Mouse (Mus musculus) frontal cortex, adult (tissue): ENCODE results near the gene Lmod2.

ENCODE experiments used
- ATAC-seq: cut with Nextera tagmentation; 2 replicates; pipeline ENCODE4 v1.9.2; 2017; ENCODE audit warnings: mild to moderate bottlenecking, moderate library complexity, mixed read lengths; ENCODE audit not compliant: low TSS enrichment

Lmod2 gene

GRCm38 (mm10) chr6:24602351-24602750 is 4.8 kb downstream of the Lmod2 start:
- ATAC-seq = no peak

- ATAC-seq = no peak
Measured at GRCm38 (mm10) chr6:24602993-24603392, 5.4 kb downstream of the Lmod2 start.

- no peak for ATAC-seq
Measured at GRCm38 (mm10) chr6:24604289-24604688, 6.7 kb downstream of the Lmod2 start.

GRCm38 (mm10) chr6:24605631-24606030 is 8.1 kb downstream of the Lmod2 start:
- no peak for ATAC-seq

- no peak for ATAC-seq
Measured at GRCm38 (mm10) chr6:24606512-24606911, 8.9 kb downstream of the Lmod2 start.

- ATAC-seq = no peak
Measured at GRCm38 (mm10) chr6:24607531-24607930, 10.0 kb downstream of the Lmod2 start.

GRCm38 (mm10) chr6:24608129-24608528 is 10.6 kb downstream of the Lmod2 start:
- no peak for ATAC-seq

GRCm38 (mm10) chr6:24608682-24609081 is 11.1 kb downstream of the Lmod2 start:
- no peak for ATAC-seq

- ATAC-seq = no peak
Measured at GRCm38 (mm10) chr6:24609531-24609930, 12.0 kb downstream of the Lmod2 start.

- ATAC-seq = no peak
Measured at GRCm38 (mm10) chr6:24610358-24610757, 12.8 kb downstream of the Lmod2 start.

- ATAC-seq = peak; percentile 73
Measured at GRCm38 (mm10) chr6:24612074-24612755, 14.7 kb downstream of the Lmod2 start.

- no peak for ATAC-seq
Measured at GRCm38 (mm10) chr6:24613346-24613745, 15.8 kb downstream of the Lmod2 start.

GRCm38 (mm10) chr6:24613918-24614317 is 16.4 kb downstream of the Lmod2 start:
- peak; percentile 92 for ATAC-seq

GRCm38 (mm10) chr6:24616746-24617145 is 19.2 kb downstream of the Lmod2 start:
- ATAC-seq = peak; percentile 56

GRCm38 (mm10) chr6:24619285-24620045 is 21.9 kb downstream of the Lmod2 start:
- ATAC-seq = no peak

- ATAC-seq = no peak
Measured at GRCm38 (mm10) chr6:24620936-24621335, 23.4 kb downstream of the Lmod2 start.

- no peak for ATAC-seq
Measured at GRCm38 (mm10) chr6:24622098-24622497, 24.5 kb downstream of the Lmod2 start.

- ATAC-seq = peak; percentile 88
Measured at GRCm38 (mm10) chr6:24627586-24628030, 30.0 kb downstream of the Lmod2 start.

GRCm38 (mm10) chr6:24628499-24628898 is 30.9 kb downstream of the Lmod2 start:
- ATAC-seq = no peak; the same call in 1 of the 2 replicates

GRCm38 (mm10) chr6:24632061-24632460 is 34.5 kb downstream of the Lmod2 start:
- no peak for ATAC-seq

GRCm38 (mm10) chr6:24634065-24634464 is 36.5 kb downstream of the Lmod2 start:
- ATAC-seq = no peak

- ATAC-seq = peak; percentile 51; the same call in 1 of the 2 replicates
Measured at GRCm38 (mm10) chr6:24635814-24636213, 38.3 kb downstream of the Lmod2 start.

GRCm38 (mm10) chr6:24641286-24641685 is 43.7 kb downstream of the Lmod2 start:
- ATAC-seq = no peak
